In the genomic region with DNA sequence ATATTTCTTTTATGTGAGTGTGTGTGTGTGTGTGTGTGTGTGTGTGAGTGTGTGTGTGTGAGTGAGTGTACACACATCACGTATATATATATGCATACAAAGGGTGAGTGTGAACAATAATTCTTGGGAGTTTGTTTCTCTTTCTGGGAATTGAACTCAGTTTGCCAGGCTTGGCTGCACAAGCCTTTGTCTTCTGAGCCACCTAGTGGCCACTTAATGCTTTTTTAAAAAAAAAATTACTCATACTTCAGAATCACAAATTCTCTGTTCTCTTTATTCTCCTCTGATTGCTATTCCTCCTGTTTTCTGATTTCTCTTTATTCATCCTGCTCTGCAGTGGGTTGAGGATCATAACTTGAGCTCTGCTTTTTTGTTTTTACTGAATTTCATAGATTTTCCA, we compare ENCODE assay signal across 11 mouse cellular contexts. TPM values are rescaled to one million over a fixed set of nuclear protein-coding genes. Genes with fewer than 3 reads are reported as not detected.
DNase-seq lines count a peak whose midpoint lies in the region; ATAC-seq and TF ChIP-seq lines count a peak whose summit lies in the region.
"Had no signal": no experiment of that assay in that cellular context is flagged by ENCODE, and none has a peak within 500 bp of the region (broad histone marks: within the 10 kb centered on the region; RNA-seq: fewer than 3 reads in every experiment).

No protein-coding gene starts in this region.

- ATAC-seq in embryonic facial prominence, embryonic 11.5 days (replicated peaks; ENCODE audit: insufficient number of reproducible peaks, low FRiP score, low TSS enrichment, low read depth) = no peak
- no peak for ATAC-seq in liver, embryonic 14.5 days (ENCODE audit: insufficient read depth)
- no peak for ATAC-seq in liver, embryonic 11.5 days (replicated peaks; ENCODE audit: low FRiP score)
- ATAC-seq in Patski = no peak
- ATAC-seq in megakaryocyte progenitor cell, adult 5-6 weeks (replicated peaks; ENCODE audit: poor library complexity) = peak; percentile 66

- H3K4me2 ChIP-seq in embryonic facial prominence, embryonic 11.5 days (ENCODE audit: low read depth, low read length) = no peak overlapping the region
- no peak overlapping the region for H3K4me2 ChIP-seq in liver, embryonic 14.5 days (ENCODE audit: low read depth)
- H3K4me2 ChIP-seq in liver, embryonic 11.5 days = no peak overlapping the region
- H3K4me2 ChIP-seq: forebrain, embryonic 12.5 days had no signal

- no peak for TF ChIP-seq EP300 in liver, embryonic 14.5 days (IDR thresholded peaks at IDR 0.05; ENCODE audit: low read depth)

- no peak overlapping the region for H3K27ac ChIP-seq in embryonic facial prominence, embryonic 11.5 days (replicated peaks; ENCODE audit: low read depth, low read length)
- H3K27ac ChIP-seq in embryonic facial prominence, embryonic 10.5 days (replicated peaks) = no peak overlapping the region
- H3K27ac ChIP-seq in liver, embryonic 14.5 days = no peak overlapping the region
- H3K27ac ChIP-seq in liver, embryonic 11.5 days (ENCODE audit: low read depth, low read length) = no peak overlapping the region
- H3K27ac ChIP-seq: forebrain, embryonic 12.5 days had no signal

- no peak overlapping the region for H3K9ac ChIP-seq in embryonic facial prominence, embryonic 11.5 days (replicated peaks; ENCODE audit: low read length)
- H3K9ac ChIP-seq in liver, embryonic 14.5 days (replicated peaks) = no peak overlapping the region
- no peak overlapping the region for H3K9ac ChIP-seq in liver, embryonic 11.5 days (ENCODE audit: low read depth, low read length)
- H3K9ac ChIP-seq: forebrain, embryonic 12.5 days had no signal

- no peak overlapping the region for H3K4me3 ChIP-seq in embryonic facial prominence, embryonic 11.5 days (ENCODE audit: low read depth, low read length)
- no peak overlapping the region for H3K4me3 ChIP-seq in embryonic facial prominence, embryonic 10.5 days
- no peak overlapping the region for H3K4me3 ChIP-seq in liver, embryonic 14.5 days (ENCODE audit: insufficient read depth in 1 of 2, low read depth in 2 of 2, low read length in 2 of 2)
- H3K4me3 ChIP-seq in liver, embryonic 11.5 days (ENCODE audit: low read depth, low read length) = no peak overlapping the region
- H3K4me3 ChIP-seq: forebrain, embryonic 12.5 days had no signal

- CTCF ChIA-PET in Patski (lab: Charles Lee) = no interaction called here

- intact Hi-C loops in left cerebral cortex, postnatal 10 days (cut with DNase I) = no loop called here

- no peaks in the 10 kb centered on the region for H3K36me3 ChIP-seq in embryonic facial prominence, embryonic 11.5 days (replicated peaks; ENCODE audit: control insufficient read depth, insufficient read depth, low read depth, low read length)
- H3K36me3 ChIP-seq in embryonic facial prominence, embryonic 10.5 days (replicated peaks) = no peaks in the 10 kb centered on the region
- H3K36me3 ChIP-seq in liver, embryonic 14.5 days (replicated peaks; ENCODE audit: control insufficient read depth, insufficient read depth, low read depth) = no peaks in the 10 kb centered on the region
- no peaks in the 10 kb centered on the region for H3K36me3 ChIP-seq in liver, embryonic 11.5 days (ENCODE audit: control insufficient read depth, insufficient read depth, low read length)

- no peaks in the 10 kb centered on the region for H3K4me1 ChIP-seq in embryonic facial prominence, embryonic 11.5 days (ENCODE audit: control insufficient read depth, insufficient read depth, low read length)
- H3K4me1 ChIP-seq in embryonic facial prominence, embryonic 10.5 days = no peaks in the 10 kb centered on the region
- no peaks in the 10 kb centered on the region for H3K4me1 ChIP-seq in liver, embryonic 14.5 days (replicated peaks; ENCODE audit: control insufficient read depth in 2 of 2, insufficient read depth in 2 of 2, low read length in 1 of 2)
- no peaks in the 10 kb centered on the region for H3K4me1 ChIP-seq in liver, embryonic 11.5 days (replicated peaks; ENCODE audit: control insufficient read depth, insufficient read depth, low read length)
- H3K4me1 ChIP-seq: forebrain, embryonic 12.5 days had no signal

- in situ Hi-C loops in Patski (cut with MboI; ENCODE audit: low pct_unique_long_range_greater_than_20kb) = no loop called here

- no peaks in the 10 kb centered on the region for H3K9me3 ChIP-seq in embryonic facial prominence, embryonic 11.5 days (replicated peaks; ENCODE audit: control insufficient read depth, low read length)
- H3K9me3 ChIP-seq in embryonic facial prominence, embryonic 10.5 days = peaks cover 5% of the 10 kb centered on the region; the same call in 1 of the 2 replicates
- no peaks in the 10 kb centered on the region for H3K9me3 ChIP-seq in liver, embryonic 14.5 days (ENCODE audit: control insufficient read depth, low read length)
- H3K9me3 ChIP-seq in liver, embryonic 11.5 days (ENCODE audit: control insufficient read depth, low read length) = no peaks in the 10 kb centered on the region

- POLR2A ChIA-PET in Patski (lab: Charles Lee) = no interaction called here

- WGBS in embryonic facial prominence, embryonic 11.5 days = 92% methylated on average over 1 of the region's 1 CpGs
- WGBS in embryonic facial prominence, embryonic 10.5 days = 100% methylated on average over 1 of the region's 1 CpGs
- WGBS in liver, embryonic 14.5 days (ENCODE audit: insufficient replicate concordance) = 29% methylated on average over 1 of the region's 1 CpGs
- 68% methylated on average over 1 of the region's 1 CpGs for WGBS in liver, embryonic 11.5 days

- no peaks in the 10 kb centered on the region for H3K27me3 ChIP-seq in embryonic facial prominence, embryonic 11.5 days (ENCODE audit: control insufficient read depth, insufficient read depth, low read length)
- no peaks in the 10 kb centered on the region for H3K27me3 ChIP-seq in embryonic facial prominence, embryonic 10.5 days (replicated peaks; ENCODE audit: low read depth, poor library complexity, severe bottlenecking)
- H3K27me3 ChIP-seq in liver, embryonic 14.5 days (ENCODE audit: control insufficient read depth, insufficient read depth, low read length) = no peaks in the 10 kb centered on the region
- H3K27me3 ChIP-seq in liver, embryonic 11.5 days (replicated peaks; ENCODE audit: control insufficient read depth, insufficient read depth, low read length) = no peaks in the 10 kb centered on the region
- no peaks in the 10 kb centered on the region for H3K27me3 ChIP-seq in Patski
- H3K27me3 ChIP-seq: forebrain, embryonic 12.5 days had no signal

- peak; percentile 26 for TF ChIP-seq CTCF in liver, embryonic 14.5 days (IDR thresholded peaks at IDR 0.05; ENCODE audit: low read depth)
- peak; percentile 59 for TF ChIP-seq CTCF in Patski (IDR thresholded peaks at IDR 0.05)

- peak; percentile 23 for DNase-seq in embryonic facial prominence, embryonic 11.5 days (ENCODE audit: low spot score)
- DNase-seq in embryonic facial prominence, embryonic 10.5 days (ENCODE audit: low spot score) = no peak
- DNase-seq in liver, embryonic 14.5 days (ENCODE audit: low read depth in 3 of 3, low spot score in 3 of 3) = peak in 1 of 3 experiments; percentile 2
- DNase-seq in liver, embryonic 11.5 days (ENCODE audit: low spot score) = no peak
- DNase-seq in Patski (ENCODE audit: low read depth, low spot score) = no peak
- DNase-seq in thymus, postnatal 36 days = no peak
- no peak for DNase-seq in left cerebral cortex, postnatal 10 days (ENCODE audit: extremely low spot score in 1 of 2, low spot score in 2 of 2)
- DNase-seq: heart, postnatal 14 days; kidney, adult 18-20 months had no signal

RNA-seq across cellular contexts. Expression of a gene that starts 30.5 kb away (rescaled TPM):
- 5.8 and 5.9 TPM in 2 replicates for polyA plus RNA-seq in embryonic facial prominence, embryonic 11.5 days (2014; fragmentation: Nextera tagmentation; extraction: Ambion mirVana)
- polyA plus RNA-seq in embryonic facial prominence, embryonic 10.5 days (2016; fragmentation: Nextera tagmentation; extraction: Ambion mirVana) = 7.9 and 8.0 TPM in 2 replicates
- polyA plus RNA-seq in liver, embryonic 14.5 days (2012; rRNA removed) = 0.20 and 0.80 TPM in 2 replicates
- 0.32 and 0.75 TPM in 2 replicates for polyA plus RNA-seq in liver, embryonic 14.5 days (2014; fragmentation: Nextera tagmentation; extraction: Ambion mirVana)
- polyA plus RNA-seq in liver, embryonic 11.5 days (2014; fragmentation: Nextera tagmentation; extraction: Ambion mirVana) = 4.9 and 5.0 TPM in 2 replicates
- polyA plus RNA-seq in Patski (2021) = 10.6 TPM
- total RNA-seq in megakaryocyte progenitor cell, adult 5-6 weeks (2015) = 3.5 and 6.8 TPM in 2 replicates
- total RNA-seq in megakaryocyte progenitor cell, adult 5-6 weeks (2017) = 8.1 and 9.7 TPM in 2 replicates
- total RNA-seq in left cerebral cortex, postnatal 10 days (2021) = 10 to 100 TPM; 54.9 to 56.7 TPM
